Mouse (Mus musculus) megakaryocyte, adult 5-6 weeks (primary cell): ENCODE results near the gene Psmd3. TPM values are rescaled to one million over a fixed set of nuclear protein-coding genes. Genes with fewer than 3 reads are reported as not detected.

Experiments used
- ATAC-seq: 2 replicates; pipeline ENCODE4 v1.8.0; 2016; ENCODE audit warnings: mild to moderate bottlenecking, inconsistent platforms; ENCODE audit not compliant: poor library complexity, severe bottlenecking
- total RNA-seq, 2 experiments: library from RNA; stranded (forward) in 1 of 2; stranded (reverse) in 1 of 2; fragments of 153-499, 151-499 nt in 1 of 2; fragments of 221-1000, 200-1000 nt in 1 of 2; gene quantifications; 2 replicates each; pipeline versions ENCODE4 v1.2.3 to v1.2.4; 2015 to 2017

Psmd3 gene
- total RNA-seq, 2 experiments from 2014 or later, result 21.7 to 34.6 TPM

GRCm38 (mm10) chr11:98742397-98743291, 60.3 kb downstream of the Psmd3 start:
- 0 out of 2 replicates have a peak, but pooled peaks have one; percentile 4 for ATAC-seq

GRCm38 (mm10) chr11:98743655-98744345, 61.4 kb downstream of the Psmd3 start:
- no peak for ATAC-seq

GRCm38 (mm10) chr11:98744456-98745019, 62.2 kb downstream of the Psmd3 start:
- ATAC-seq, result no peak

Other genes starting within 250 kb of the Psmd3 start
- gene Mien1, start 243.6 kb upstream of the Psmd3 start, total RNA-seq (2015), result 56.6 and 65.4 TPM in 2 replicates
- 31.5 and 38.0 TPM in 2 replicates for gene Mien1, start 243.6 kb upstream of the Psmd3 start, total RNA-seq (2017)
- gene Grb7, start 236.2 kb upstream of the Psmd3 start, total RNA-seq (2015), result not detected in 2 replicates
- not detected in 2 replicates for gene Grb7, start 236.2 kb upstream of the Psmd3 start, total RNA-seq (2017)
- 6.0 and 9.9 TPM in 2 replicates for gene Ikzf3, start 136.5 kb upstream of the Psmd3 start, total RNA-seq (2015)
- gene Ikzf3, start 136.5 kb upstream of the Psmd3 start, total RNA-seq (2017), result 6.6 and 11.0 TPM in 2 replicates
- 0.34 and 5.4 TPM in 2 replicates for gene Zpbp2, start 131.5 kb upstream of the Psmd3 start, total RNA-seq (2015)
- 0.81 TPM in 1 of 2 replicates, not detected in the other for gene Zpbp2, start 131.5 kb upstream of the Psmd3 start, total RNA-seq (2017)
- gene Ormdl3, start 95.2 kb upstream of the Psmd3 start, total RNA-seq (2015), result 5.1 and 7.8 TPM in 2 replicates
- 6.3 and 8.8 TPM in 2 replicates for gene Ormdl3, start 95.2 kb upstream of the Psmd3 start, total RNA-seq (2017)
- gene Lrrc3c, start 84.3 kb upstream of the Psmd3 start, total RNA-seq (2015), result not detected in 2 replicates
- gene Lrrc3c, start 84.3 kb upstream of the Psmd3 start, total RNA-seq (2017), result not detected in 2 replicates
- gene Gm12355, start 56.9 kb upstream of the Psmd3 start, total RNA-seq (2015), result 5.5 and 7.0 TPM in 2 replicates
- 1.8 and 3.3 TPM in 2 replicates for gene Gm12355, start 56.9 kb upstream of the Psmd3 start, total RNA-seq (2017)
- not detected in 2 replicates for gene Gsdma3, start 56.2 kb upstream of the Psmd3 start, total RNA-seq (2015)
- gene Gsdma3, start 56.2 kb upstream of the Psmd3 start, total RNA-seq (2017), result not detected in 2 replicates
- not detected in 2 replicates for gene Gsdma2, start 35.8 kb upstream of the Psmd3 start, total RNA-seq (2015)
- gene Gsdma2, start 35.8 kb upstream of the Psmd3 start, total RNA-seq (2017), result not detected in 2 replicates
- 0.25 TPM in 1 of 2 replicates, not detected in the other for gene Gsdma, start 18.2 kb upstream of the Psmd3 start, total RNA-seq (2015)
- gene Gsdma, start 18.2 kb upstream of the Psmd3 start, total RNA-seq (2017), result not detected in 2 replicates
- gene Csf3, start 18.7 kb downstream of the Psmd3 start, total RNA-seq (2015), result not detected in 2 replicates
- gene Csf3, start 18.7 kb downstream of the Psmd3 start, total RNA-seq (2017), result not detected in 2 replicates
- 17.9 and 21.5 TPM in 2 replicates for gene Med24, start 46.9 kb downstream of the Psmd3 start, total RNA-seq (2015)
- gene Med24, start 46.9 kb downstream of the Psmd3 start, total RNA-seq (2017), result 22.6 and 31.3 TPM in 2 replicates
- gene Thra, start 58.1 kb downstream of the Psmd3 start, total RNA-seq (2015), result 10.0 and 11.6 TPM in 2 replicates
- gene Thra, start 58.1 kb downstream of the Psmd3 start, total RNA-seq (2017), result 8.0 and 9.0 TPM in 2 replicates
- 0.11 and 0.25 TPM in 2 replicates for gene Nr1d1, start 92.8 kb downstream of the Psmd3 start, total RNA-seq (2015)
- 0.12 and 0.37 TPM in 2 replicates for gene Nr1d1, start 92.8 kb downstream of the Psmd3 start, total RNA-seq (2017)
- 73.7 and 74.9 TPM in 2 replicates for gene Msl1, start 113.0 kb downstream of the Psmd3 start, total RNA-seq (2015)
- 111 and 119 TPM in 2 replicates for gene Msl1, start 113.0 kb downstream of the Psmd3 start, total RNA-seq (2017)
- gene Casc3, start 122.4 kb downstream of the Psmd3 start, total RNA-seq (2015), result 35.6 and 39.9 TPM in 2 replicates
- 32.1 and 33.2 TPM in 2 replicates for gene Casc3, start 122.4 kb downstream of the Psmd3 start, total RNA-seq (2017)
- gene Rapgefl1, start 154.2 kb downstream of the Psmd3 start, total RNA-seq (2015), result 0.25 and 0.49 TPM in 2 replicates
- 0.51 TPM in 1 of 2 replicates, not detected in the other for gene Rapgefl1, start 154.2 kb downstream of the Psmd3 start, total RNA-seq (2017)
- 25.9 and 26.6 TPM in 2 replicates for gene Wipf2, start 181.1 kb downstream of the Psmd3 start, total RNA-seq (2015)
- 4.9 and 7.0 TPM in 2 replicates for gene Wipf2, start 181.1 kb downstream of the Psmd3 start, total RNA-seq (2017)
- gene Cdc6, start 225.2 kb downstream of the Psmd3 start, total RNA-seq (2015), result 26.4 and 31.3 TPM in 2 replicates
- 26.5 and 27.5 TPM in 2 replicates for gene Cdc6, start 225.2 kb downstream of the Psmd3 start, total RNA-seq (2017)
- 124 and 125 TPM in 2 replicates for gene Rara, start 245.3 kb downstream of the Psmd3 start, total RNA-seq (2015)
- gene Rara, start 245.3 kb downstream of the Psmd3 start, total RNA-seq (2017), result 38.8 and 43.3 TPM in 2 replicates